Mouse (Mus musculus) CH12.LX (cell line): ENCODE results near the gene Pdcd1lg2. TPM values are rescaled to one million over a fixed set of nuclear protein-coding genes. Genes with fewer than 3 reads are reported as not detected.

Source experiments
- DNase-seq: peaks from one replicate; pipeline ENCODE4 v3.0.0-alpha.2; 2013; ENCODE audit errors: extremely low read depth
- H3K27ac ChIP-seq: 2 replicates; pipeline ENCODE4 v1.5.1; 2012; ENCODE audit warnings: low read depth, mild to moderate bottlenecking, control low read depth, moderate library complexity; ENCODE audit not compliant: insufficient read depth
- H3K27me3 ChIP-seq: replicated peaks from 2 replicates; pipeline ENCODE3; 2012; ENCODE audit warnings: inconsistent platforms
- H3K36me3 ChIP-seq, 2 experiments: replicated peaks in 1 of 2; 2 replicates each; pipeline versions ENCODE3 to v1.6.1; 2012; ENCODE audit warnings: inconsistent platforms in 1 of 2, low read length in 1 of 2, mild to moderate bottlenecking in 1 of 2, mixed read lengths in 1 of 2, moderate library complexity in 1 of 2; ENCODE audit not compliant: control insufficient read depth in 1 of 2, insufficient read depth in 1 of 2
- H3K4me1 ChIP-seq, 2 experiments: 2 replicates each; pipeline ENCODE4 v1.6.1; 2012; ENCODE audit warnings: inconsistent platforms in 1 of 2, moderate library complexity in 1 of 2; ENCODE audit not compliant: insufficient read depth in 2 of 2, control insufficient read depth in 1 of 2
- H3K4me2 ChIP-seq: 2 replicates; pipeline ENCODE4 v1.6.1; 2012; ENCODE audit warnings: low read depth, mild to moderate bottlenecking, control low read depth; ENCODE audit not compliant: poor library complexity, insufficient read depth, severe bottlenecking
- H3K4me3 ChIP-seq, 3 experiments: fragments of 150-350 bp in 1 of 3; sonication (generic) in 1 of 3; replicated peaks in 1 of 3; 2 replicates each; pipeline versions ENCODE3 to v1.5.1; 2011 to 2012; ENCODE audit warnings: low read depth in 2 of 3, low read length in 2 of 3, mild to moderate bottlenecking in 2 of 3, moderate library complexity in 2 of 3, control low read depth in 1 of 3, improper control_type of control experiment in 1 of 3, inconsistent platforms in 1 of 3, mixed read lengths in 1 of 3; ENCODE audit not compliant: poor library complexity in 1 of 3
- H3K79me2 ChIP-seq: replicated peaks from 2 replicates; pipeline ENCODE4 v1.6.1; 2012; ENCODE audit warnings: mild to moderate bottlenecking, moderate library complexity; ENCODE audit not compliant: control insufficient read depth, poor library complexity, insufficient read depth, severe bottlenecking; ENCODE audit errors: extremely low read depth
- H3K9ac ChIP-seq: 2 replicates; pipeline ENCODE4 v1.6.1; 2012; ENCODE audit warnings: low read depth, mild to moderate bottlenecking, control low read depth, moderate library complexity; ENCODE audit not compliant: insufficient read depth
- H3K9me3 ChIP-seq: replicated peaks from 2 replicates; pipeline ENCODE3; 2012; ENCODE audit warnings: low read length, inconsistent platforms, mixed read lengths
- BHLHE40 ChIP-seq: IDR thresholded peaks from 2 replicates; pipeline ENCODE4 v1.6.1; 2011; ENCODE audit warnings: mild to moderate bottlenecking, low read depth, low read length, improper control_type of control experiment
- CHD1 ChIP-seq: IDR thresholded peaks from 2 replicates; pipeline ENCODE4 v1.6.1; 2012; ENCODE audit warnings: low read depth, low read length, improper control_type of control experiment, inconsistent platforms
- CHD2 ChIP-seq: IDR thresholded peaks from 2 replicates; pipeline ENCODE4 v1.6.1; 2011; ENCODE audit warnings: low read length, improper control_type of control experiment
- CTCF ChIP-seq, 2 experiments: IDR thresholded peaks in 1 of 2; conservative IDR thresholded peaks in 1 of 2; 2 replicates each; pipeline ENCODE4 v1.5.1; 2011 to 2012; ENCODE audit warnings: low read depth in 2 of 2, low read length in 2 of 2, improper control_type of control experiment in 1 of 2, inconsistent platforms in 1 of 2, mild to moderate bottlenecking in 1 of 2, moderate library complexity in 1 of 2
- EP300 ChIP-seq: IDR thresholded peaks from 2 replicates; pipeline ENCODE4 v1.6.1; 2011; ENCODE audit warnings: low read length, improper control_type of control experiment
- ETS1 ChIP-seq: conservative IDR thresholded peaks from 2 replicates; pipeline ENCODE4 v1.6.1; 2012; ENCODE audit warnings: low read depth, mild to moderate bottlenecking, inconsistent platforms, low read length, improper control_type of control experiment, moderate library complexity
- GABPA ChIP-seq: IDR thresholded peaks from 2 replicates; pipeline ENCODE4 v1.6.1; 2012; ENCODE audit warnings: low read depth, low read length, improper control_type of control experiment, inconsistent platforms; ENCODE audit not compliant: insufficient replicate concordance
- HCFC1 ChIP-seq: IDR thresholded peaks from 2 replicates; pipeline ENCODE4 v1.6.1; 2012; ENCODE audit warnings: low read depth, mild to moderate bottlenecking, inconsistent platforms, low read length, improper control_type of control experiment
- IRF4 ChIP-seq: IDR thresholded peaks from 2 replicates; pipeline ENCODE4 v1.6.1; 2014; ENCODE audit warnings: low read depth, mild to moderate bottlenecking, inconsistent platforms, low read length, improper control_type of control experiment
- JUN ChIP-seq: IDR thresholded peaks from 2 replicates; pipeline ENCODE4 v1.6.1; 2011; ENCODE audit warnings: low read depth, mild to moderate bottlenecking, low read length, improper control_type of control experiment, moderate library complexity; ENCODE audit not compliant: insufficient read depth
- KAT2A ChIP-seq: IDR thresholded peaks from 2 replicates; pipeline ENCODE4 v1.6.1; 2012; ENCODE audit warnings: low read length, improper control_type of control experiment, inconsistent platforms; ENCODE audit not compliant: insufficient replicate concordance
- MAX ChIP-seq: IDR thresholded peaks from 2 replicates; pipeline ENCODE4 v1.6.1; 2011; ENCODE audit warnings: low read length, improper control_type of control experiment
- MAZ ChIP-seq: IDR thresholded peaks from 2 replicates; pipeline ENCODE4 v1.6.1; 2012; ENCODE audit warnings: low read depth, mild to moderate bottlenecking, inconsistent platforms, low read length, improper control_type of control experiment, moderate library complexity
- MXI1 ChIP-seq: IDR thresholded peaks from 2 replicates; pipeline ENCODE4 v1.6.1; 2011; ENCODE audit warnings: mild to moderate bottlenecking, low read depth, low read length, improper control_type of control experiment
- NELFE ChIP-seq: IDR thresholded peaks from 2 replicates; pipeline ENCODE4 v1.6.1; 2011; ENCODE audit warnings: low read depth, low read length, improper control_type of control experiment
- PAX5 ChIP-seq: IDR thresholded peaks from 2 replicates; pipeline ENCODE4 v1.6.1; 2012; ENCODE audit warnings: low read length, inconsistent platforms, mixed read lengths
- POLR2AphosphoS2 ChIP-seq: IDR thresholded peaks from 2 replicates; pipeline ENCODE4 v1.6.1; 2011; ENCODE audit warnings: low read depth, low read length, improper control_type of control experiment
- RAD21 ChIP-seq: IDR thresholded peaks from 2 replicates; pipeline ENCODE4 v1.6.1; 2011; ENCODE audit warnings: low read depth, mild to moderate bottlenecking, low read length, improper control_type of control experiment, moderate library complexity
- RCOR1 ChIP-seq: conservative IDR thresholded peaks from 2 replicates; pipeline ENCODE4 v1.6.1; 2012; ENCODE audit warnings: low read depth, mild to moderate bottlenecking, inconsistent platforms, low read length, improper control_type of control experiment
- SIN3A ChIP-seq: IDR thresholded peaks from 2 replicates; pipeline ENCODE4 v1.6.1; 2012; ENCODE audit warnings: low read length, improper control_type of control experiment, inconsistent platforms
- TBP ChIP-seq: conservative IDR thresholded peaks from 2 replicates; pipeline ENCODE4 v1.6.1; 2011; ENCODE audit warnings: low read depth, low read length, improper control_type of control experiment
- TCF12 ChIP-seq: IDR thresholded peaks from 2 replicates; pipeline ENCODE4 v1.6.1; 2014; ENCODE audit warnings: low read depth, mild to moderate bottlenecking, inconsistent platforms, low read length, improper control_type of control experiment
- UBTF ChIP-seq: IDR thresholded peaks from 2 replicates; pipeline ENCODE4 v1.6.1; 2012; ENCODE audit warnings: low read depth, mild to moderate bottlenecking, inconsistent platforms, low read length, improper control_type of control experiment, moderate library complexity
- USF1 ChIP-seq: IDR thresholded peaks from 2 replicates; pipeline ENCODE4 v1.6.1; 2014; ENCODE audit warnings: low read depth, mild to moderate bottlenecking, inconsistent platforms, low read length, improper control_type of control experiment
- USF2 ChIP-seq: conservative IDR thresholded peaks from 2 replicates; pipeline ENCODE4 v1.6.1; 2011; ENCODE audit warnings: low read depth, low read length, improper control_type of control experiment
- ZC3H11A ChIP-seq: IDR thresholded peaks from 2 replicates; pipeline ENCODE4 v1.6.1; 2012; ENCODE audit warnings: low read depth, mild to moderate bottlenecking, inconsistent platforms, low read length, improper control_type of control experiment
- ZKSCAN1 ChIP-seq: IDR thresholded peaks from 2 replicates; pipeline ENCODE4 v1.6.1; 2012; ENCODE audit warnings: low read depth, inconsistent platforms, low read length, improper control_type of control experiment, borderline replicate concordance
- ZMIZ1 ChIP-seq: IDR thresholded peaks from 2 replicates; pipeline ENCODE4 v1.6.1; 2012; ENCODE audit warnings: low read depth, mild to moderate bottlenecking, inconsistent platforms, low read length, improper control_type of control experiment
- ZNF384 ChIP-seq: IDR thresholded peaks from 2 replicates; pipeline ENCODE4 v1.6.1; 2012; ENCODE audit warnings: low read depth, low read length, improper control_type of control experiment, inconsistent platforms
- dilution Hi-C: fragments of 300-500 bp; cut with MboI; formaldehyde crosslinking; loops from 2 replicates; pipeline ENCODE4 v1.14.3; 2020; ENCODE audit warnings: low sequenced_read_pairs; ENCODE audit not compliant: extremely low pct_unique_long_range_greater_than_20kb, extremely low pct_ligation_motif_present
- in situ Hi-C: fragments of 300-500 bp; cut with MboI; formaldehyde crosslinking; loops from 3 replicates; pipeline ENCODE4 v1.14.3; 2019; ENCODE audit warnings: low sequenced_read_pairs, low pct_ligation_motif_present, low pct_unique_long_range_greater_than_20kb, mixed read lengths
- polyA plus RNA-seq: library from polyadenylated mRNA; unstranded; fragments of >175 nt; gene quantifications from 2 replicates; pipeline ENCODE4 v1.2.1, GENCODE M21; 2012; ENCODE audit warnings: low read depth; ENCODE audit not compliant: insufficient read length
- total RNA-seq, 2 experiments: library from RNA; depleted of rRNA; stranded (reverse); fragments of 300-350 nt in 1 of 2; fragments of >200 nt in 1 of 2; gene quantifications; 2 replicates each; pipeline ENCODE4 v1.2.3; 2012 to 2014

The Pdcd1lg2 gene
- total and polyA plus RNA-seq, 3 experiments = 1.4 to 5.5 (median 1.7) TPM

DNA sequence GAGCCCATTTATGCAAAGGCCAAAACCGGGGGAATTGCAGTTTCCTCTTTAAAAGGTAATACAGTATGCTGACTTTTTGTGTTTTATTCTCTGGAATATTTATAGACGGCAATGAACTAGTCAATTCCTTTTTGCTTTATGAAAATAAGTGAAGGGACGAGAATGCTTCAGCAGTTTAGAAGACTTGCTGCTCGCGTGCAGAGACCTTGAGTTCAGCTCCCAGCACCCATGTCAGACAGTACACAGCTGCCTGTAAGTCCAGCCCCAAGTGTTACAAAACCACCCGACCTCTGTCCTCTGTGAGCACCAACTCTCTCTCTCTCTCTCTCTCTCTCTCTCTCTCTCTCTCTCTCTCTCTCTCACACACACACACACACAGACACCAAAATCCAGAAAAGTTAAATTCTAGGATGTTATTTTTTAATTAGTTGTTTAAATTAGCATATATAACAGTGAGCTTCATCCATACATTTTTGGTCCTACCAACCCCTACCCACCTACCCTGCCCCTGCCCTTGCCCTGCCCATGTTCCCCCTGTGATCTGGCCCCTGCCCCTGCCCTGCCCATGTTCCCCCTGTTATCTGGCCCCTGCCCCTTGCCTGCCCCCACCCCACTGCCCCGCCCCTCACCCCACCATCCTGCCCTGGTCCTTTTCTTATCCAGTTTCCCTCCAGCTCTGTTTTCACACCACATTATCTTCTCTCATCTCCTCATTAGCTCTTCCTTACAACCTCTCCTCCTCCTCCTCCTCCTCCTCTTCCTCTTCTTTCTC, 86.3 kb downstream of the Pdcd1lg2 start:
- Histone ChIP-seq H3K36me3 (no peaks in the 10 kb centered on the region), H3K4me2 (no peak overlapping the region), H3K27me3 (no peaks in the 10 kb centered on the region), H3K4me1 (peaks cover 8 to 55% of the 10 kb centered on the region in 2 experiments; a peak in 3 of 4 replicates), H3K9ac (no peak overlapping the region), H3K9me3 (no peaks in the 10 kb centered on the region), H3K4me3 (no peak overlapping the region), H3K79me2 (no peaks in the 10 kb centered on the region), H3K27ac (no peak overlapping the region)
- DNase-seq = no peak
- in situ Hi-C loops (no loop called here), dilution Hi-C loops (no loop called here)
- TF ChIP-seq SIN3A (no peak), MXI1 (no peak), GABPA (no peak), BHLHE40 (no peak), MAZ (no peak), IRF4 (no peak), PAX5 (no peak), TCF12 (no peak), HCFC1 (no peak), TBP (no peak), MAX (no peak), KAT2A (no peak), CHD1 (no peak), ZC3H11A (no peak), ZMIZ1 (no peak), CHD2 (no peak), JUN (no peak), ZNF384 (no peak), CTCF (conservative IDR thresholded peaks at IDR 0.05 in 1 of 2, IDR thresholded peaks at IDR 0.05 in 1 of 2; ENCODE audit: low read depth in 2 of 2, low read length in 2 of 2) (no peak), ZKSCAN1 (no peak)

DNA sequence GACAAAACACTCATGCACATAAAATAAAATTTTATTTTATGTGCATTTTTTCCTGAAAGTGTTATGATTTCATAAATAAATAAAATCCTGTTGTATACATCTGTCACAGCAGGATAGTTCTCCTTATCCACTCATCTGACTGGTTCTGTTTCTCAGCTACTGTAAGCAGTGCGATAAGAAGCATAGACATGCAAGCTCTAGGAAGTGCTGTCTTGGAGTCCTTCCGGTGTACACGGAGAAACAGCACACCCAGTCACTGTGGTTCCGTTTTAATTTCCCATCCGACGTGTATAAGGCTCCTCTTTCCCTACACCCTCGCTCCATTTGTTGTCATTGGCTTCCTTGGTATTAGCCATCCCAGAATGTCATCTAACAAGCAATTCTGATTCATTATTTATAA, 87.2 kb downstream of the Pdcd1lg2 start:
- TF ChIP-seq USF2 = no peak
- no peak for TF ChIP-seq NELFE
- TF ChIP-seq PAX5 = no peak
- no peak for TF ChIP-seq HCFC1
- no peak for TF ChIP-seq USF1
- TF ChIP-seq CHD2 = no peak
- no peak for TF ChIP-seq RAD21
- no peak for TF ChIP-seq TBP
- no peak for TF ChIP-seq UBTF
- TF ChIP-seq MAZ = no peak
- no peak for TF ChIP-seq ETS1
- TF ChIP-seq MXI1 = no peak
- no peak for TF ChIP-seq RCOR1
- TF ChIP-seq IRF4 = no peak
- TF ChIP-seq EP300 = no peak
- TF ChIP-seq GABPA = no peak
- no peak for TF ChIP-seq MAX
- TF ChIP-seq ZNF384 = no peak
- no peak for TF ChIP-seq POLR2AphosphoS2
- Histone ChIP-seq H3K4me3 (no peak overlapping the region), H3K27ac (no peak overlapping the region), H3K9ac (no peak overlapping the region), H3K4me1 (peaks cover 8 to 54% of the 10 kb centered on the region in 2 experiments; a peak in 3 of 4 replicates), H3K9me3 (no peaks in the 10 kb centered on the region), H3K79me2 (no peaks in the 10 kb centered on the region), H3K27me3 (no peaks in the 10 kb centered on the region), H3K4me2 (no peak overlapping the region), H3K36me3 (no peaks in the 10 kb centered on the region)
- dilution Hi-C loops = no loop called here
- in situ Hi-C loops = no loop called here
- DNase-seq = no peak
